Mouse (Mus musculus) heart, adult 18-20 months (tissue): ENCODE results near the gene Slc3a1. TPM values are rescaled to one million over a fixed set of nuclear protein-coding genes. Genes with fewer than 3 reads are reported as not detected.

Experiments
- DNase-seq, 2 experiments: peaks; one replicate each; pipeline ENCODE4 v3.0.0; 2021 to 2022; ENCODE audit warnings: mixed read lengths in 1 of 2
- total RNA-seq, 2 experiments: library from RNA; stranded (reverse); gene quantifications; 2 replicates each; pipeline ENCODE4 v1.2.3; 2021

Gene Slc3a1
- total RNA-seq, 2 experiments from 2014 or later = not detected

DNA sequence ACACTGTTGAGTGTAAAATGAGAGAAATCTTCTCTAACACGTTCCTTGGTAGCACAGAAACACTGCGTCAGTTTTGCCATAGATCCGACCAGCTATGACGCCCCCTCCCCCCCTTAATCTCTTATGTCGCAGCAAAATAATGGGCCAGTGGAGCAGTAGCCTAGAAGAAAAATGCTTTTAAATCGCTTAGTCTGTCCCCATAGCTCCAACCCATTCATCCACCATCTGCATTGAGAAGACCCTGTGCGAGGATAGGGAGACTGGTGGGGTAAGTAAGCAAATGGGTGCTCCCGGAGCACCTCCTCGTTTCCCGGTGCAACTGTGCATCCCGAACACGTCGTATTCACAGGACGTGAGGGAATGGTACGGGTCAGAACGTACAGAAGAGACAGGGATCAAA is 61.4 kb downstream of the Slc3a1 start:
- DNase-seq = no peak

DNA sequence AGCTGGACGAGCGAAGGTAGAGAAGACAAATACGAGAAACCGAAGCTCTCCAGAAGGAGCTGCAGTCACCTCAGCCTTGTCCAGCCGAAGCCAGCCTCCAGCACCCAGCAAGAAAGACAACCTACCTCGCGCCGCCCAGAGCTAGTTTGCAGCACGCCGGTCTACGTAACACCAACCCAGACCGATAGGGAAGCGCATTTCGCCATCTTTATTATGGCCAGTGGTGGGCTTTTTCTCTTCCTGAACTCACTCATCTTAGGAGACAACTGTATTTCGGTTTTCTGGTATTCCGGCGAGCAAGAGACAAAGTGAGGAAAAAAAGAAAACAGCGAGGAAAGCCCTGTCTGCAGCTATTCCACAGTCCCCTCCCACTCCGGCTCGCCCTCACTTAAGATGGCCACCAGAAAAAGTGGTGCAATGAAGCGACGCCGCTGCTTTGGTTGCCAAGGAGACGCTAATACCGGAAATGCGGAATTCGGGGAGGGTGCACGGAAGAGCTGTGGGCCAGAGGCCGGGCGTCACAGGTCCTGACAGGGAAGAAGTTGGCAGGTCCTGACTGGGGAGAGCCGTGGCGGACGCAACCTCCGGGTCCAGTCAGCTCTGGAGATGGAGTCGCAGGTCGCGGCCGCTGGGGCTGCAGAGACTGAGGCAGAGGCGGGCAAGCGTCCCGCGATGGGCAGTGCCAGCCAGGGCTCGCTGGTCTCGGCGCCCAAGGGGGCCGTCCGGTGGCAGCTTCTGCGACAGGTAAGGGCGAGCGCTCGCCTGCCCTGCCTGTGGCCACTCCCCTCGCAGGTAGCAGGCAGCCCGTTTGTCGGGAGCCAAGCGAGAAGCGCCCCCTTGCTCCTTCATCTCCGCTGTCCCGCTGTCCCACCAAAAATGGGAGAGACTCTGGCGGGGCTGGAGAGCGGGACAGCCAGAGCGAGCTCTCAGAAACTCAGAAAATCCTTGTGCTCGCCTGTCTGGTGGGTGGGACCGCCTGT is 62.2 kb downstream of the Slc3a1 start, which contains the start of the genes Prepl and Camkmt:
Gene Prepl, minus strand, starts transcription at position 122 of the 980 bp plus-strand sequence.
Gene Camkmt, plus strand, starts transcription at position 433 of the 980 bp plus-strand sequence.
- peak; percentile 97 to 98 for DNase-seq

DNA sequence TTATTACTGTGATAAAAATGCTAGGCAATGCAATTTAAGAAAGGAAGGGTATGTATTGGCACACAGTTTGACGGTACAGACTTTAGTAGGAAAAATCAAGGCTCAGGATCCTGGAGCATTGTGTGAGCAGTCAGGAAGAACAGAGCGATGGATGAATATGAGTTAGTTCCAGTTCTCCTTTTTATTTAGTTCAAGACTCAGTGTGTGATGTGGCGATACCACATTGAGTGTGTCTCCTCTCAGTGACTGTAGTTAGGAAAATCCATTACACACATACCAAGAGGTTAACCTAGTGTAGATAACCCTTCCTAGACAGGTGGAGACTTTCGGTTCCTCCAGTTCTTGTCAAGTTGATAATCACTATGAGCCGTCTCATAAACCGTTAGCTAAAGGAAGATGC is 63.6 kb downstream of the Slc3a1 start:
- no peak for DNase-seq

DNA sequence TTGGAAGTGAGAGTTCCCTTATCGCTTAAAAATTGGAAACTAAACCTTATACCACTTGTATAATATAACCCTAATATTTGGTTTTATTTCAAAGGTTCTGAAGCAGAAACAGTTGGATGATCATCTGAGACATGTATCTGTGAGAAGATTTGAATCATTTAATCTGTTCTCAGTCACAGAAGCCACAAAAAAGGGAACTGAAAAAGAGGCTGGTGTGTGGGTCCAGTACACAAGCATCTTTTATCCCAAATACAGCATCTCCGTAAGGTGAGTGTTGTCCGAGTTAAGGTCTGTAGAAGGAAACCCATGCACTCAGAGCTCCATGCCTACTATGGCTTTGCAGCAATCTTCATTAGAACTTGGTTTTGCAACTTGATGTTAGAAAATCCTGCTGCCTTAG is 68.2 kb downstream of the Slc3a1 start:
- no peak for DNase-seq

GRCm38 (mm10) chr17:85098677-85099323 is 70.6 kb downstream of the Slc3a1 start:
- no peak for DNase-seq

- DNase-seq = no peak
Observed at GRCm38 (mm10) chr17:85100232-85100631, 72.1 kb downstream of the Slc3a1 start.

DNA sequence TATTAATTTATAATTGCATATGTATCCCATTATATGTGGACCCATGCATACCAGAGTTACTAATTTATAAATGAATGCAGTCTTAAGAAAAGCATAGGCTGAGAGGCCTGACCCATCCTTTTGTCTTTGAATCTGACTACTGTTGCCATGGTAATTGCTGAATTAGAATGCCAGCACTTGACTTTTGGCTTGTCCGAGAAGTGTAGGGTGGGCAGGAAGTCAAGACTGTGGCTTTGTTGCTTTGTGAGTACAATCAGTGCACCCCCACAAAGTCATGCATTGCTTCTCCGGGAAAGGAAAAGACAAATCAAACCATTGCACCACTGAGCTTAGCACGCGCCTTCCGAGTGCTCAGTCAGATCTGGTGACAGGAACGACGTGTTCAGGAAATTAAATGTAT is 73.6 kb downstream of the Slc3a1 start:
- no peak for DNase-seq

DNA sequence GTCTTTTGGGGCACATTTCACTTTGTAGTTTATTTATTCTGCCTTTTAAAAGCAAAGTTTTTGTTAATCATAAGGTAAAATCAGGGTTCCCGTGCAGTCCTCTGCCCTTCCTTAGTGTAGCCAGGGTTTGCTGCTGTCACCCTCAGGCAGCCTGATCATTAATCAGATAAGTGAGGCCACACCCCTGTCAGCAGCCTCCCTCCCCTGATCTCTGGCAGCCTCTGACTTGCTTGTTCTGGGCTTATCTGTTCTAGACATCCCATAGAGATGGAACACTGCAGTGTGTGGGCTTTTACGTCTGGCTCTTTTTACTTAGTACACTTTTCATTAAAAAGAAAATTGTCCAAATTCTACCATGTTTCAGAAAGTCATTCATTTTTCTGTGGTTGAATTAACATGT is 75.1 kb downstream of the Slc3a1 start:
- no peak for DNase-seq

DNA sequence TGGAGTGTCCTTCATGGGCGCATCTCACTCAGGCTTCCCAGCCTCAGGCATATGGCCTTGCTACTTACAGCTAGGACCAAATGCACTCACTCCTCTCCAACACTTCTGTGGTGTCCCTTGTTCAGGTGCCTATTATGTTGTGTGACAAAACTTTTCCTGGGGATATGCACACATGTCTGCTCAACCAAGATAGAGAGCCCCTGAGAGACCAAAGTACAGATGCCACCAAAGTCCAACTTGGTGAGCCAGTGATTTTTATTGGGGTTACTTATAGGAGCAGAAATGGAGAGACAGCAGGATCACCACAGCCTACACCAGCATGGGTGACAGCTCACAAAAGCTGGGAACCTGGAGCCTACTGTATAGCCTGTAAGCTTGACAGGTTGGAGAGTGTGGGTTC is 82.5 kb downstream of the Slc3a1 start:
- DNase-seq = no peak

DNA sequence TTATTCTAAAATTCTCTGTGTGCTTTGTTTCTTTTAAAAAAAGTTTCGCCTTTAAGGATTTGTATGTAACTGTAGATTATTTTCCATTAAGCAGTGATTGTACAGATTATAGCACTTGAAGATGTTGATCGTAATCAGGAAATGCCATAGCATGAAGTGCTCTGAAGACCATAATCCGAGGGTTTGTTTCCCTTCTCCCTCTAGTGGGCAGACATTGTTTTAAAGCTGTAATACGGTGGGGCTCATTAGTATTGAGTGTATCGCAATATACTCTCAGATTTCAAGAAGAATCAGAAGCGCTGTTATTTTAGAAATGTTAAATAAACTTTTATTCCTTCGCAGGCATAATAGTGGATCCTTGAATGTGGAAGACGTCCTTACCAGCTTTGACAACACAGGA is 85.3 kb downstream of the Slc3a1 start:
- no peak for DNase-seq

Other genes starting within 250 kb of the Slc3a1 start
- 100 to 1,000 TPM; 134 to 150 TPM for gene Lrpprc, start 237.6 kb upstream of the Slc3a1 start, total RNA-seq
- gene Ppm1b, start 71.6 kb upstream of the Slc3a1 start, total RNA-seq = 100 to 1,000 TPM; 123 to 129 TPM
- 100 to 1,000 TPM; 115 to 119 TPM for gene Prepl, start 61.9 kb downstream of the Slc3a1 start, total RNA-seq
- 1 to 10 TPM; 2.2 to 3.3 TPM for gene Camkmt, start 62.2 kb downstream of the Slc3a1 start, total RNA-seq